Mouse (Mus musculus) cerebellum, postnatal 14 days (tissue): ENCODE results near the gene Cyp2r1.
A peak's percentile ranks its signal among the peaks of the same experiment; 100 is the strongest.
"Not testable (repeated sequence)": the region's sequence is repeated elsewhere in the genome, so short reads cannot be mapped to it uniquely, and the experiment has no call there.

Source experiments
- DNase-seq, 2 experiments: peaks; one replicate each; pipeline ENCODE4 v3.0.0; 2021; ENCODE audit warnings: mixed read lengths in 2 of 2

The Cyp2r1 gene

GRCm38 (mm10) chr7:114562531-114563241 is at the start of gene Cyp2r1:
Cyp2r1 (minus strand) TSS chr7:114562972.
- peak; percentile 92 to 93 for DNase-seq

- DNase-seq = not testable (repeated sequence)
These were observed 31.6 kb upstream of the Cyp2r1 start for GRCm38 (mm10) chr7:114594391-114594790.

- DNase-seq = no peak
These were observed 19.7 kb upstream of the Cyp2r1 start for GRCm38 (mm10) chr7:114582441-114582840.

- no peak for DNase-seq
These were observed 18.4 kb upstream of the Cyp2r1 start for GRCm38 (mm10) chr7:114581200-114581599.

GRCm38 (mm10) chr7:114580426-114580825 is 17.7 kb upstream of the Cyp2r1 start:
- DNase-seq = peak; percentile 78 to 84

GRCm38 (mm10) chr7:114577665-114578064 is 14.9 kb upstream of the Cyp2r1 start:
- no peak for DNase-seq

GRCm38 (mm10) chr7:114576931-114577330 is 14.2 kb upstream of the Cyp2r1 start:
- DNase-seq = no peak

GRCm38 (mm10) chr7:114573866-114574265 is 11.1 kb upstream of the Cyp2r1 start:
- DNase-seq = not testable (repeated sequence)

- no peak for DNase-seq
These were observed 26.6 kb downstream of the Cyp2r1 start for GRCm38 (mm10) chr7:114536179-114536578.

- no peak for DNase-seq
These were observed 36.5 kb downstream of the Cyp2r1 start for GRCm38 (mm10) chr7:114526245-114526644.

- DNase-seq = no peak
These were observed 42.6 kb downstream of the Cyp2r1 start for GRCm38 (mm10) chr7:114520122-114520521.

- DNase-seq = no peak
These were observed 53.9 kb downstream of the Cyp2r1 start for GRCm38 (mm10) chr7:114508879-114509278.
